In the genomic region with DNA sequence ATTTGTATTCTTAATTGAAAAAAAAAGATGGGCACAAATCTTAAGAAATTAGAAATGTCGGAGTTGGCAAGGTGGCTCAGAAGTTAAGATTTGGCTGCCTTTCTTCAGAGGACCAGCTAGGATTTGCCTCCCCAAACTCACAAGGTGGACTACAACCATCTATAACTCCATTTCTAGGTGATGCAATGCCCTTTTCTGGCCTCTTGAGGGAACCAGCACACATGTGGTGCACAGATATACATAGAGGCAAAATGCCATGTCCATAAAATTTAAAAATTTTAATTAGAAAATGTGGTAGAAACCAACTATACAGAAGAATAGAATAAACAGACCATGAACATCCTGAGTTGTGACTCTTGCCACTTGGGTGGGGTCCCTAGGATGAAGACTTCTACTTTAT, we compare ENCODE assay signal across 28 mouse cellular contexts. TPM values are rescaled to one million over a fixed set of nuclear protein-coding genes. Genes with fewer than 3 reads are reported as not detected.
DNase-seq lines count a peak whose midpoint lies in the region; ATAC-seq and TF ChIP-seq lines count a peak whose summit lies in the region.
"Had no signal": no experiment of that assay in that cellular context is flagged by ENCODE, and none has a peak within 500 bp of the region (broad histone marks: within the 10 kb centered on the region; RNA-seq: fewer than 3 reads in every experiment).

No protein-coding gene starts in this region.

- no peaks in the 10 kb centered on the region for H3K4me1 ChIP-seq in forebrain, postnatal 0 days (ENCODE audit: insufficient read depth)
- no peaks in the 10 kb centered on the region for H3K4me1 ChIP-seq in forebrain, embryonic 12.5 days
- peaks cover 0 to 18% of the 10 kb centered on the region in 2 experiments; a peak in 3 of 4 replicates for H3K4me1 ChIP-seq in CH12.LX (ENCODE audit: control insufficient read depth in 1 of 2, insufficient read depth in 2 of 2)
- H3K4me1 ChIP-seq: embryonic facial prominence, embryonic 12.5 days; hindbrain, embryonic 12.5 days; intestine, embryonic 15.5 days; kidney, embryonic 15.5 days; neural tube, embryonic 15.5 days had no signal

- peak; percentile 40 for TF ChIP-seq RAD21 in CH12.LX (IDR thresholded peaks at IDR 0.05; ENCODE audit: low read depth, low read length)

- intact Hi-C loops in left cerebral cortex, adult 2 months (cut with DNase I), result no loop called here
- intact Hi-C loops in left cerebral cortex, postnatal 25 days (cut with DNase I), result no loop called here

- dilution Hi-C loops in CH12.LX (cut with MboI; ENCODE audit: extremely low pct_ligation_motif_present, extremely low pct_unique_long_range_greater_than_20kb, low sequenced_read_pairs), result no loop called here

- TF ChIP-seq EP300 in CH12.LX (IDR thresholded peaks at IDR 0.05; ENCODE audit: low read length), result no peak

- DNase-seq in forebrain, postnatal 0 days, result no peak
- no peak for DNase-seq in left cerebral cortex, adult 2 months (ENCODE audit: extremely low spot score in 1 of 2, low spot score in 2 of 2)
- no peak for DNase-seq in left cerebral cortex, postnatal 25 days (ENCODE audit: low spot score in 2 of 2)
- DNase-seq in CH12.LX (ENCODE audit: extremely low read depth), result no peak
- DNase-seq in embryo, embryonic 10.5 days (ENCODE audit: low spot score), result no peak
- DNase-seq in layer of hippocampus, adult 9-10 months (ENCODE audit: low spot score), result no peak
- DNase-seq: adrenal gland, postnatal 10 days; cerebellum, adult 11-12 months; cerebellum, postnatal 36 days; gastrocnemius, postnatal 25 days; heart, postnatal 14 days; left cerebral cortex, postnatal 4 days; lung, adult 2 months; midbrain, embryonic 14.5 days; thymus, postnatal 4 days had no signal

- no peak for TF ChIP-seq POLR2A in CH12.LX (IDR thresholded peaks at IDR 0.05; ENCODE audit: low read depth, low read length)

- no peak for ATAC-seq in forebrain, postnatal 0 days
- no peak for ATAC-seq in forebrain, embryonic 12.5 days (ENCODE audit: low FRiP score)
- peak; percentile 54; the same call in 1 of the 2 replicates for ATAC-seq in megakaryocyte progenitor cell, adult 5-6 weeks (replicated peaks; ENCODE audit: poor library complexity)
- ATAC-seq: activated CD4-positive, CD25-positive, alpha-beta regulatory T cell, adult 4 months; forebrain, embryonic 14.5 days; intestine, embryonic 15.5 days had no signal

- no peaks in the 10 kb centered on the region for H3K27me3 ChIP-seq in forebrain, postnatal 0 days (ENCODE audit: insufficient read depth, low read length)
- H3K27me3 ChIP-seq in forebrain, embryonic 12.5 days, result no peaks in the 10 kb centered on the region
- no peaks in the 10 kb centered on the region for H3K27me3 ChIP-seq in CH12.LX (replicated peaks)
- H3K27me3 ChIP-seq: embryonic facial prominence, embryonic 12.5 days; hindbrain, embryonic 12.5 days; intestine, embryonic 15.5 days; kidney, embryonic 15.5 days; neural tube, embryonic 15.5 days had no signal

- H3K36me3 ChIP-seq in forebrain, postnatal 0 days (ENCODE audit: insufficient read depth), result peaks cover 19% of the 10 kb centered on the region
- H3K36me3 ChIP-seq in forebrain, embryonic 12.5 days (replicated peaks), result peaks cover 21% of the 10 kb centered on the region
- no peaks in the 10 kb centered on the region for H3K36me3 ChIP-seq in CH12.LX (replicated peaks in 1 of 2; ENCODE audit: control insufficient read depth in 1 of 2, insufficient read depth in 1 of 2, low read length in 1 of 2)

- no peak overlapping the region for H3K27ac ChIP-seq in forebrain, postnatal 0 days (ENCODE audit: low read depth, low read length)
- H3K27ac ChIP-seq in forebrain, embryonic 12.5 days, result no peak overlapping the region
- no peak overlapping the region for H3K27ac ChIP-seq in left cerebral cortex, adult 2 months
- H3K27ac ChIP-seq in CH12.LX (ENCODE audit: insufficient read depth, low read depth), result no peak overlapping the region
- H3K27ac ChIP-seq: embryonic facial prominence, embryonic 12.5 days; hindbrain, embryonic 12.5 days; intestine, embryonic 15.5 days; kidney, embryonic 15.5 days; neural tube, embryonic 15.5 days had no signal

- H3K4me3 ChIP-seq in forebrain, postnatal 0 days (ENCODE audit: low read depth, low read length), result no peak overlapping the region
- H3K4me3 ChIP-seq in forebrain, embryonic 12.5 days (replicated peaks), result no peak overlapping the region
- H3K4me3 ChIP-seq in left cerebral cortex, adult 2 months, result no peak overlapping the region
- no peak overlapping the region for H3K4me3 ChIP-seq in CH12.LX (replicated peaks in 1 of 3; ENCODE audit: low read depth in 2 of 3, low read length in 2 of 3, poor library complexity in 1 of 3)
- H3K4me3 ChIP-seq: embryonic facial prominence, embryonic 12.5 days; erythroblast, embryonic 14.5 days; hindbrain, embryonic 12.5 days; intestine, embryonic 15.5 days; kidney, embryonic 15.5 days; myocyte; neural tube, embryonic 15.5 days had no signal

- H3K9ac ChIP-seq in forebrain, postnatal 0 days, result no peak overlapping the region
- H3K9ac ChIP-seq in forebrain, embryonic 12.5 days, result no peak overlapping the region
- no peak overlapping the region for H3K9ac ChIP-seq in CH12.LX (ENCODE audit: insufficient read depth, low read depth)
- H3K9ac ChIP-seq: embryonic facial prominence, embryonic 12.5 days; hindbrain, embryonic 12.5 days; intestine, embryonic 15.5 days; kidney, embryonic 15.5 days; neural tube, embryonic 15.5 days had no signal

- in situ Hi-C loops in CH12.LX (cut with MboI; ENCODE audit: low pct_ligation_motif_present, low pct_unique_long_range_greater_than_20kb, low sequenced_read_pairs), result loop anchor here (25.0 kb wide), 3 partner anchors 197 to 572 kb away; partner anchors contain the start of gene Cmah

- H3K4me2 ChIP-seq in forebrain, postnatal 0 days (ENCODE audit: low read depth), result no peak overlapping the region
- H3K4me2 ChIP-seq in forebrain, embryonic 12.5 days, result no peak overlapping the region
- H3K4me2 ChIP-seq in CH12.LX (ENCODE audit: insufficient read depth, low read depth, poor library complexity, severe bottlenecking), result no peak overlapping the region
- H3K4me2 ChIP-seq: embryonic facial prominence, embryonic 12.5 days; heart, embryonic 11.5 days; hindbrain, embryonic 12.5 days; intestine, embryonic 15.5 days; kidney, embryonic 15.5 days; liver, embryonic 11.5 days; neural tube, embryonic 15.5 days had no signal

- WGBS in forebrain, postnatal 0 days, result 89% methylated on average over 1 of the region's 1 CpGs
- WGBS in forebrain, embryonic 12.5 days, result 94% methylated on average over 1 of the region's 1 CpGs

- H3K79me2 ChIP-seq in CH12.LX (replicated peaks; ENCODE audit: control insufficient read depth, extremely low read depth, insufficient read depth, poor library complexity, severe bottlenecking), result no peaks in the 10 kb centered on the region

- TF ChIP-seq CTCF in forebrain, postnatal 0 days (IDR thresholded peaks at IDR 0.05; ENCODE audit: low read depth), result peak; percentile 12; the same call in 1 of the 2 replicates
- peak; percentile 27 for TF ChIP-seq CTCF in left cerebral cortex, adult 2 months (IDR thresholded peaks at IDR 0.05)
- TF ChIP-seq CTCF in CH12.LX (conservative IDR thresholded peaks at IDR 0.05 in 1 of 2, IDR thresholded peaks at IDR 0.05 in 1 of 2; ENCODE audit: low read depth in 2 of 2, low read length in 2 of 2), result peak in 1 of 2 experiments; percentile 56; a peak in 2 of 4 replicates

- H3K9me3 ChIP-seq in forebrain, postnatal 0 days (ENCODE audit: low read length), result no peaks in the 10 kb centered on the region
- no peaks in the 10 kb centered on the region for H3K9me3 ChIP-seq in forebrain, embryonic 12.5 days
- H3K9me3 ChIP-seq in CH12.LX (replicated peaks; ENCODE audit: low read length), result no peaks in the 10 kb centered on the region
- H3K9me3 ChIP-seq: embryonic facial prominence, embryonic 12.5 days; hindbrain, embryonic 12.5 days; intestine, embryonic 15.5 days; kidney, embryonic 15.5 days; neural tube, embryonic 15.5 days had no signal

TF ChIP-seq in CH12.LX, 34 proteins besides CTCF, POLR2A, EP300 and RAD21:
- TF ChIP-seq ELF1 (IDR thresholded peaks at IDR 0.05; ENCODE audit: low read depth, low read length) (no peak), SMC3 (IDR thresholded peaks at IDR 0.05; ENCODE audit: low read depth, low read length) (peak; percentile 23; the same call in 1 of the 2 replicates)

RNA-seq across cellular contexts. Expression of gene Aldh5a1, which starts 28.3 kb away (rescaled TPM):
- 24.9 and 40.9 TPM in 2 replicates for total RNA-seq in forebrain, postnatal 0 days (2014; rRNA removed)
- polyA plus RNA-seq in forebrain, postnatal 0 days (2015; fragmentation: Nextera tagmentation; extraction: Ambion mirVana), result 7.1 and 11.2 TPM in 2 replicates
- 10.6 and 10.9 TPM in 2 replicates for polyA plus RNA-seq in forebrain, embryonic 12.5 days (2016; fragmentation: Nextera tagmentation; extraction: Ambion mirVana)
- 10 to 100 TPM; 56.5 to 56.8 TPM for total RNA-seq in left cerebral cortex, adult 2 months (2021)
- total RNA-seq in left cerebral cortex, postnatal 25 days (2021), result 10 to 100 TPM; 54.2 to 58.7 TPM
- 1.6 and 2.4 TPM in 2 replicates for total RNA-seq in CH12.LX (2012; rRNA removed)
- total RNA-seq in CH12.LX (2014; rRNA removed), result 0.36 and 0.50 TPM in 2 replicates
- polyA plus RNA-seq in CH12.LX (2012; ENCODE audit: insufficient read length, low read depth), result 0.93 and 1.3 TPM in 2 replicates
- 1.2 and 2.3 TPM in 2 replicates for total RNA-seq in megakaryocyte progenitor cell, adult 5-6 weeks (2015)
- total RNA-seq in megakaryocyte progenitor cell, adult 5-6 weeks (2017), result 1.6 and 2.4 TPM in 2 replicates
- polyA plus RNA-seq: erythroblast, embryonic 14.5 days had no signal

RNA-seq across cellular contexts. Expression of gene Gpld1, which starts 33.8 kb away (rescaled TPM):
- total RNA-seq in forebrain, postnatal 0 days (2014; rRNA removed), result 3.4 and 5.2 TPM in 2 replicates
- 0.97 and 1.6 TPM in 2 replicates for polyA plus RNA-seq in forebrain, postnatal 0 days (2015; fragmentation: Nextera tagmentation; extraction: Ambion mirVana)
- polyA plus RNA-seq in forebrain, embryonic 12.5 days (2016; fragmentation: Nextera tagmentation; extraction: Ambion mirVana), result 0.41 and 0.64 TPM in 2 replicates
- total RNA-seq in left cerebral cortex, adult 2 months (2021), result 10 to 100 TPM; 19.2 to 19.8 TPM
- total RNA-seq in left cerebral cortex, postnatal 25 days (2021), result 10 to 100 TPM; 15.4 to 17.9 TPM
- total RNA-seq in CH12.LX (2012; rRNA removed) (1.0 and 1.4 TPM in 2 replicates), CH12.LX (2014; rRNA removed) (0.30 and 0.34 TPM in 2 replicates)
- polyA plus RNA-seq in CH12.LX (2012; ENCODE audit: insufficient read length, low read depth), result 0.23 and 0.57 TPM in 2 replicates
- 0.07 and 0.27 TPM in 2 replicates for total RNA-seq in megakaryocyte progenitor cell, adult 5-6 weeks (2015)
- total RNA-seq in megakaryocyte progenitor cell, adult 5-6 weeks (2017), result 0.29 and 0.68 TPM in 2 replicates
- polyA plus RNA-seq: erythroblast, embryonic 14.5 days had no signal
